ENCODE assay signal across 24 mouse cellular contexts in genomic region chr17:72197576-72197975, GRCm38 (mm10).
DNase-seq lines count a peak whose midpoint lies in the region; ATAC-seq and TF ChIP-seq lines count a peak whose summit lies in the region.
"Had no signal": no experiment of that assay in that cellular context is flagged by ENCODE, and none has a peak within 500 bp of the region (broad histone marks: within the 10 kb centered on the region; RNA-seq: fewer than 3 reads in every experiment).

No protein-coding gene starts in this region.

- WGBS in lung, embryonic 14.5 days = 79% methylated on average over 6 of the region's 6 CpGs

- no peak overlapping the region for H3K9ac ChIP-seq in lung, embryonic 14.5 days
- H3K9ac ChIP-seq: heart, embryonic 15.5 days; limb, embryonic 15.5 days; liver, embryonic 15.5 days had no signal

- peak; percentile 6 to 18 for DNase-seq in heart, postnatal 10 days
- no peak for DNase-seq in heart, adult 8-10 months (ENCODE audit: low spot score)
- DNase-seq in lung, embryonic 14.5 days = peak; percentile 5
- no peak for DNase-seq in lung, postnatal 36 days
- DNase-seq in 3T3-L1 (ENCODE audit: low read depth, low spot score) (peak; percentile 27), MN1 (ENCODE audit: low spot score) (peak; percentile 86)
- no peak for DNase-seq in frontal cortex, postnatal 25 days (ENCODE audit: low spot score in 2 of 2)
- DNase-seq: adrenal gland, postnatal 14 days; cerebellum, adult 11-12 months; gastrocnemius, adult 2 months; kidney, adult 11 months; layer of hippocampus, postnatal 36 days; spleen, adult 18-20 months; thymus, postnatal 25 days had no signal

- H3K4me2 ChIP-seq in lung, embryonic 14.5 days = no peak overlapping the region
- H3K4me2 ChIP-seq: heart, embryonic 15.5 days; limb, embryonic 15.5 days; liver, embryonic 15.5 days had no signal

- no peak for ATAC-seq in lung, embryonic 14.5 days (ENCODE audit: insufficient read depth)
- ATAC-seq: activated CD4-positive, CD25-positive, alpha-beta regulatory T cell, adult 4 months; forebrain, embryonic 16.5 days; hindbrain, embryonic 16.5 days; lung, postnatal 0 days had no signal

- TF ChIP-seq CTCF in lung, embryonic 14.5 days (IDR thresholded peaks at IDR 0.05; ENCODE audit: low read depth) = no peak

- no peaks in the 10 kb centered on the region for H3K27me3 ChIP-seq in lung, embryonic 14.5 days (ENCODE audit: insufficient read depth, low read length)
- H3K27me3 ChIP-seq: heart, embryonic 15.5 days; limb, embryonic 15.5 days; liver, embryonic 15.5 days had no signal

- no peaks in the 10 kb centered on the region for H3K9me3 ChIP-seq in lung, embryonic 14.5 days (ENCODE audit: low read depth, low read length)
- H3K9me3 ChIP-seq: heart, embryonic 15.5 days; limb, embryonic 15.5 days; liver, embryonic 15.5 days had no signal

- no peaks in the 10 kb centered on the region for H3K36me3 ChIP-seq in lung, embryonic 14.5 days (ENCODE audit: insufficient read depth)
- H3K36me3 ChIP-seq: heart, embryonic 15.5 days; limb, embryonic 15.5 days; liver, embryonic 15.5 days had no signal

- H3K27ac ChIP-seq in lung, embryonic 14.5 days (ENCODE audit: low read depth) = no peak overlapping the region
- H3K27ac ChIP-seq: gastrocnemius, adult 2 months; heart, embryonic 15.5 days; kidney, postnatal 0 days; layer of hippocampus, adult 2 months; limb, embryonic 15.5 days; liver, embryonic 15.5 days had no signal

- no peak overlapping the region for H3K4me3 ChIP-seq in lung, embryonic 14.5 days (ENCODE audit: low read depth, low read length)
- H3K4me3 ChIP-seq: erythroblast, embryonic 14.5 days; gastrocnemius, adult 2 months; heart, embryonic 15.5 days; layer of hippocampus, adult 2 months; limb, embryonic 15.5 days; liver, embryonic 15.5 days had no signal

- intact Hi-C loops in heart, postnatal 10 days (cut with DNase I) = no loop called here

- no peaks in the 10 kb centered on the region for H3K4me1 ChIP-seq in lung, embryonic 14.5 days (ENCODE audit: insufficient read depth)
- H3K4me1 ChIP-seq: heart, embryonic 15.5 days; limb, embryonic 15.5 days; liver, embryonic 15.5 days had no signal

Comparison
In these comparisons a context has a peak if more than half of its experiments do, and no peak if none do; other contexts are left out.
1. DNase-seq: peak in heart, postnatal 10 days (2 of 2), lung, embryonic 14.5 days (single experiment), 3T3-L1 (single experiment) and MN1 (single experiment); none in heart, adult 8-10 months (single experiment), lung, postnatal 36 days (single experiment) and frontal cortex, postnatal 25 days (0 of 2).